Mouse (Mus musculus) limb, embryonic 14.5 days (tissue): Measurements from ENCODE around the gene Umodl1. TPM values are rescaled to one million over a fixed set of nuclear protein-coding genes. Genes with fewer than 3 reads are reported as not detected.

Experiments
- ATAC-seq: fragments of 200-750 bp; cut with Nextera tagmentation; 2 replicates; pipeline ENCODE4 v1.8.0; 2017; ENCODE audit warnings: low read depth, moderate number of reproducible peaks, moderate TSS enrichment; ENCODE audit not compliant: low FRiP score
- DNase-seq: peaks from one replicate; pipeline ENCODE4 v3.0.0-alpha.2; 2015; ENCODE audit warnings: low spot score
- H3K27ac ChIP-seq: fragments of 300-500 bp; sonication (generic); replicated peaks from 2 replicates; pipeline ENCODE4 v1.5.1; 2014; ENCODE audit warnings: low read depth, mild to moderate bottlenecking, low read length, moderate library complexity, mixed read lengths
- H3K27me3 ChIP-seq: fragments of 300-500 bp; sonication (generic); 2 replicates; pipeline ENCODE4 v1.6.1; 2014; ENCODE audit warnings: low read length, mixed read lengths; ENCODE audit not compliant: control insufficient read depth, insufficient read depth
- H3K36me3 ChIP-seq: fragments of 300-500 bp; sonication (generic); 2 replicates; pipeline ENCODE4 v1.6.1; 2014; ENCODE audit warnings: mild to moderate bottlenecking, low read length, moderate library complexity, mixed read lengths; ENCODE audit not compliant: control insufficient read depth, insufficient read depth
- H3K4me1 ChIP-seq: fragments of 300-500 bp; sonication (generic); 2 replicates; pipeline ENCODE4 v1.6.1; 2014; ENCODE audit warnings: antibody characterized with exemption, low read length, mixed read lengths; ENCODE audit not compliant: control insufficient read depth, insufficient read depth
- H3K4me2 ChIP-seq: fragments of 300-500 bp; sonication (generic); replicated peaks from 2 replicates; pipeline ENCODE4 v1.6.1; 2014; ENCODE audit warnings: low read depth, mild to moderate bottlenecking, low read length, moderate library complexity; ENCODE audit not compliant: severe bottlenecking
- H3K4me3 ChIP-seq: fragments of 300-500 bp; sonication (generic); replicated peaks from 2 replicates; pipeline ENCODE4 v1.5.1; 2014; ENCODE audit warnings: low read length
- H3K9ac ChIP-seq: fragments of 300-500 bp; sonication (generic); 2 replicates; pipeline ENCODE4 v1.6.1; 2014; ENCODE audit warnings: mild to moderate bottlenecking, low read depth, low read length, moderate library complexity; ENCODE audit not compliant: severe bottlenecking
- H3K9me3 ChIP-seq: fragments of 300-500 bp; sonication (generic); 2 replicates; pipeline ENCODE4 v1.6.1; 2016; ENCODE audit warnings: low read length; ENCODE audit not compliant: control insufficient read depth
- POLR2A ChIP-seq: fragments of 200-500 bp; IDR thresholded peaks from 2 replicates; pipeline ENCODE4 v1.8.0; 2012; ENCODE audit warnings: inconsistent platforms, mild to moderate bottlenecking, moderate library complexity, borderline replicate concordance; ENCODE audit not compliant: insufficient read depth, insufficient read length; ENCODE audit errors: extremely low read depth
- WGBS: fragments of 180-500 bp; shearing (Covaris S2); extraction: QIAGEN DNeasy Blood & Tissue Kit; methylation state at CpG from one replicate; pipeline ENCODE4 v1.1.7; 2014; 5-methylcytosine and 5-hydroxymethylcytosine counted together
- polyA plus RNA-seq, 2 experiments: library from polyadenylated mRNA; depleted of rRNA in 1 of 2; stranded (reverse) in 1 of 2; unstranded in 1 of 2; fragments of >200 nt; fragmentation: Nextera tagmentation in 1 of 2; extraction: Ambion mirVana in 1 of 2; gene quantifications; 2 replicates each; pipeline versions ENCODE4 v1.2.1 to v1.2.3; 2012 to 2014

The Umodl1 gene
- polyA plus RNA-seq (2012; rRNA removed) (0.03 and 0.08 TPM in 2 replicates), polyA plus RNA-seq (2014; fragmentation: Nextera tagmentation; extraction: Ambion mirVana) (0.15 and 0.25 TPM in 2 replicates)

DNA sequence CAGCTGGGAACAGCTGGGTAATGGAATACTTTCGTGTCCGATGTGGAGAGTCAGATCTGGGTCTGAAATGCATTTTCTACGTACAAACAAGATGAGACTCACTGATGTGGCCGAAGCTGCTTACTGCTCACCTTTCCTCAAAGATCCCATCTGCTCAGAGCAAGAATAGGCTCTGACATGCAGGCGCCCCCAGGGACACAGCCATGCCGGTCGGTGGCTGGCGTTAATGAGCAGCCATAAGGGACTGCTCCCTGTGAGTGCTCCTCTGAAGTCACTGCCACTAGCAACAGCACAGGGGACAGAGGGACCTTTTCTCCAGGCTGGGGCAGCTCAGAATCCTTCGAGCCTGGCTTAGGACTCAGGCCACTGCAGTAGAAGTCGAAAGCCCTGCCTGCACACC lies at the start of gene Umodl1:
Umodl1 (plus strand) TSS at position 301 of the 400 bp plus-strand sequence.
- no peak for ATAC-seq
- Histone ChIP-seq H3K27me3 (no peaks in the 10 kb centered on the region), H3K27ac (no peak within 1 kb of the TSS), H3K4me2 (no peak within 1 kb of the TSS), H3K4me1 (no peaks in the 10 kb centered on the region), H3K4me3 (no peak within 1 kb of the TSS), H3K9ac (no peak within 1 kb of the TSS), H3K9me3 (no peaks in the 10 kb centered on the region), H3K36me3 (no peaks in the 10 kb centered on the region)
- 23% methylated on average over 10 of the region's 10 CpGs for WGBS
- no peak for TF ChIP-seq POLR2A
- DNase-seq = no peak

GRCm38 (mm10) chr17:30907577-30907976 lies 46.9 kb upstream of the Umodl1 start:
- WGBS = 46% methylated on average over 4 of the region's 4 CpGs
- H3K4me2 ChIP-seq = no peak overlapping the region
- ATAC-seq (no peak), DNase-seq (no peak)
- H3K9me3 ChIP-seq = no peaks in the 10 kb centered on the region
- no peak overlapping the region for H3K27ac ChIP-seq
- peaks cover 11% of the 10 kb centered on the region for H3K4me1 ChIP-seq
- peaks cover 18% of the 10 kb centered on the region for H3K27me3 ChIP-seq
- H3K4me3 ChIP-seq = no peak overlapping the region
- no peak for TF ChIP-seq POLR2A
- H3K36me3 ChIP-seq = no peaks in the 10 kb centered on the region
- no peak overlapping the region for H3K9ac ChIP-seq

DNA sequence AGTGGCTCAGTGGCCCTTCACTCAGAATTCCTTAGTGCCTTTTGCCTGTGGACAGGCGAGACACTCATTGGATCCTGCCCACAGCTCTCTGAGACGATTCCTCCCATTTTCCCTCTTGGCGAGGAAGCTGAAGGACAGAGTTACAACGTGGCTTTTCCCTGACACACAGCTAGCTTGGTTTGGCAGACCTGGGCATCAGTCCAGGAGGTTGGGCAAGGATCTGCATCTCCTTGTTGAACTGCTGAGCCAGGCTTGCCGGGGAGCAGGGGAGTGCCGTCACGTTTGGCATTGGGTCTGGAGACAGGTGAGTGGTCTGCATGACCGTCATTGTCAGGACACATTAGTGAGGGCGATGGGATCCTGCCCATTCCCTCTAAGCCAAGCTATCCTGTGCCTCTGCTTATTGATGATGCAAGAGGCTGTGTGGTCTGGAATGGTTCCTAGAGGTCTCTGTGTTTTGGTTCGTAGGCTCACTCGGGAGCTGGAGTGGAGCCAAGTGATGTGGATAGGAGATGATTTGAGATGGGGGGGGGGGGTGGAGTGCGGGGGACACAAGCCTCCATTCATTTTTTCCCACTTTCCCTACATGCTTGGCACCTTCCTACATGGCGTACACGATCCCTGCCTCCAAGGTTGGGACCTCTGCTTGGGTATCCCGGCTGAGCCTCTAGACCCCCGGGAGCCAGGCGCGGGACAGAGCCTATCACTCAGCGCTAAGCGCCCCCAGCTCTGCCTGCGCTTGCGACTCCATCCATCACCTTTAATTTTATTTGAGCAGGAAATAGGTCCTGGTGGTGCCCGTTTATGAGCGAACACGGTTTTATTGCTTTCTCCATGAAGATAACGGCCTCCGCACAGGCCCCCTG lies 43.3 kb upstream of the Umodl1 start:
- 32% methylated on average over 27 of the region's 27 CpGs for WGBS
- Histone ChIP-seq H3K9me3 (no peaks in the 10 kb centered on the region), H3K27ac (no peak overlapping the region), H3K36me3 (no peaks in the 10 kb centered on the region), H3K9ac (no peak overlapping the region), H3K4me1 (peaks cover 11% of the 10 kb centered on the region), H3K4me2 (no peak overlapping the region; the same call in 1 of the 2 replicates), H3K4me3 (no peak overlapping the region), H3K27me3 (peaks cover 19% of the 10 kb centered on the region; the same call in 1 of the 2 replicates)
- DNase-seq = no peak
- TF ChIP-seq POLR2A = no peak
- ATAC-seq = no peak

GRCm38 (mm10) chr17:30911732-30912088 lies 42.7 kb upstream of the Umodl1 start:
- ATAC-seq (no peak), DNase-seq (no peak)
- H3K36me3 ChIP-seq = no peaks in the 10 kb centered on the region
- peaks cover 19% of the 10 kb centered on the region; the same call in 1 of the 2 replicates for H3K27me3 ChIP-seq
- no peak overlapping the region; the same call in 1 of the 2 replicates for H3K4me2 ChIP-seq
- no peak for TF ChIP-seq POLR2A
- peaks cover 11% of the 10 kb centered on the region for H3K4me1 ChIP-seq
- WGBS = 14% methylated on average over 8 of the region's 8 CpGs
- no peaks in the 10 kb centered on the region for H3K9me3 ChIP-seq
- no peak overlapping the region for H3K9ac ChIP-seq
- H3K4me3 ChIP-seq = no peak overlapping the region
- H3K27ac ChIP-seq = no peak overlapping the region

- Histone ChIP-seq H3K4me1 (peaks cover 11% of the 10 kb centered on the region), H3K4me3 (no peak overlapping the region), H3K9ac (no peak overlapping the region), H3K27ac (no peak overlapping the region), H3K27me3 (peaks cover 19% of the 10 kb centered on the region; the same call in 1 of the 2 replicates), H3K4me2 (no peak overlapping the region), H3K36me3 (no peaks in the 10 kb centered on the region), H3K9me3 (no peaks in the 10 kb centered on the region)
- WGBS = 33% methylated on average over 5 of the region's 5 CpGs
- DNase-seq = no peak
- ATAC-seq = no peak
- no peak for TF ChIP-seq POLR2A
These were observed 41.9 kb upstream of the Umodl1 start for GRCm38 (mm10) chr17:30912536-30912935.
